Mouse (Mus musculus): ENCODE measurements at regions not wholly inside any gene's neighbourhood (a gene's known extent, or its start where the extent isn't known, plus 50 kb on each side); places are given as distances from the start of the nearest gene placed in this dataset.
A peak's percentile ranks its signal among the peaks of the same experiment; 100 is the strongest.
"Not testable (repeated sequence)": the region's sequence is repeated elsewhere in the genome, so short reads cannot be mapped to it uniquely, and the experiment has no call there.

DNA sequence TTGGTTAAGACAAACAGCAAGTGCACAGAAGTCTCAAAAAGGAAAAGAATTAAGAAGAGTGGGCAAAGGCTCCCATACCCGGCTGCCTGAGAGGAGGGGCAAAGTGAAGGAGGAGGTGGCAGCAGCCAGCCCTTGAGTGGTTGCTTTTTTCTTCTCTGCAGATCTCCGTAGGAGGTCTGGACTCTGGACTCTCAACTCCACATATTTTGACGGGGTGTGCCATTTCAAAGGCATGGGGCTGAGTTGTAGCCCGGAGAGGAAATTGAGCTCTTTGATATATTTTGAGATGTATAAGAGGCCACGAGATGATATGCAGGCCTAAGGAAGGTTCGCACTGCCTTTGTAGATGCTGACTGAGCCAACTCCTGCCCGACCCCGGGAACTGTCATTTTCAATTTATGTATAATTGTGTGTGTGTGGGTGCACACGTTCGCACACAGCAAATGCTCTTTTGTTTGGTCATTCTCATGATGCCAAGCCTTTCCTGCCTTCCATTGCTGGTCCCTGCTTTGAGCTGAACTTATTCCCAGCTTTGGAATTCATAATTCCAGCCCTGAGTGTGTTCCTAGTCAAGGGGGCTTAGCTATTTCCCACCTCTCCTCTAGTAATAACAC is 56.4 kb downstream of the Cxcr4 start:
- peak; percentile 80 for DNase-seq (ENCODE audit: low read depth, low spot score)

DNA sequence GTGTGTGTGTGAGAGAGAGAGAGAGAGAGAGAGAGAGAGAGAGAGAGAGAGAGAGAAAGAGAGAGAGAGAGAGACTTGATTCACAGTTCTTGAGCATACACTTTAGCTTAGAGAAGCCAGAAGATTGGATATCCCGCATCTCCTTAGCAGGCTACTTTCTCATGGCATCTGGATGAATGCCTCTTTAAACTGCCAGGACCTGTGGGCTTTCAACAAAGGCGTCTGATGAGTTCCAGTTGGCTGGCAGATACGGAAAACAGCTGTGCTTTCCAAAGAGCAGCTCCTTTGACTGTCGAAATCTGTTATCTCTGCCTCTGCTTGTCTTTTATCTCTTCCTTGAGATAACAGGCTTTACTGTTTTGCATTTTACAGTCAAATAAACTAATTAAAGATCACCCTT is 59.5 kb downstream of the Cxcr4 start:
- DNase-seq (ENCODE audit: low read depth, low spot score): no peak

DNA sequence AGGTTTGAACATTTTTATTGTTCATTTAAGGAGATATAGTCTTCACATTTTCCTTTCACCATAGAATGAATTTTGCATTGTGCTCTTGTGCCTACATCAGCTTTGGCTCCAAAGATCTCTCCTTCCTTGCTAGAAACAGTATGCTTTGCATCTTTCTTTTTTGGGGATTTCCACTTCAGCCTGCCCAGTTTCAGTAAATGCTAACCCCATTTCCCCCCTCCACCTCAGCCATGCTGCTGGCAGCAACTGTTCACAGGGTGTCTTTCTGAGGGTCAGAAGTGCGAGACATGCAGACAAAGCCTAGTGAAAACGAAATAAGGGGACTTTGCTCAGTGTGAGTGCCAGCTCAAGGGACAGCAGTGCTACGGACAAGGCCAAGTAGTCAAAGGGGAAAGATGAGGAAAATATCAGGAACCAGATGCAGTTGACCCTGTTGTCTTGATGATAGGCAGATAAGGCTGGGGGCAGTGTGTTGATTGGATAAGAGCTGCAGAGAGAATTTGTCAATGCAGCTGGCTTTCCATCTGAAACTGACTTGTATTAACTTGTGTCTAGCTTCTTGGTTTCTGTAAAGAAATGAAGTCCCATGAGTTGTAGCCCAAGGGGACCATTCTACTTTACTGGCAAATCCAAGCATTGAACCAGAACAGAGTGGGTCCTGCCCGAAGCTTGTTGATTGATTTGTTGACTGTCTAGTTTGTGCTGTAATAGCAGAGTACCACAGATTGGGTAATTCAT is 62.1 kb downstream of the Cxcr4 start:
- DNase-seq (ENCODE audit: low read depth, low spot score): no peak

DNA sequence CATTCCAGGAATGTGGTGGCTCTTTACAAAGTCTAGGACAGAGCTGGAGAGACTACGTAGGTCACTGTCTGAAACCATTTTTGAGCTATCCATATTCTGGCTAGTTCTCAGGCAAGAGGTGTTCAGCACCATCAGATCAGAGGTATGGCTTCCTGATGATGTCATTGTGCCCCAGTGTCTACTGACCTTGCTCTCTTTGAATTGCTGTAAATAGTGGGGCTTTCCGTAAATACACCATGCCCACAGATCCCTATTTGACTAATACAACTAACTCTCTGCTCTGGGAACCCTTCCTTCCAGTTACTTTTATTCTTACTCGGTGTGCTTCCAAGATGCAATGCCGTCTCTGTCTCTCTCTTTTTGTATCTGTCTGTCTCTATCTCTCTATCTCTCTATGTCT is 72.9 kb downstream of the Cxcr4 start:
- DNase-seq (ENCODE audit: low read depth, low spot score): no peak

DNA sequence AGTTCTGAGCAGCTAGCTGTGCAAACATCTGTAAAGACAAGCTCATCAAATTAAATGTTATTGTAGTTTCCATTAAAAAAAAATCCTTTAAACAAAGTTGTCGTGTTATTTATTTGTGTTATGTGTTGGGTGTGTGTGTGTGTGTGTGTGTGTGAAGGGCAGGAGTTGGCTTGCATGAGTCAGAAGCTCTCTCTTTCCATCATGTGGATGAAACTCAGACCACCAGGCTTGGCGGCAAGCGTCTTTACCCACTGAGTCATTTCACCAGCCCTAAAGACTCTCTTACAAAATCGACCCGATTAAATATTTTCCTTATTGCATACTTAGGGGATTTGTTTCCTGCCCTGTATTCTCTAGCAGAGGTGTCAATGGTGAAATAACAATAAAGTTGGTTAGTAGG is 73.6 kb downstream of the Cxcr4 start:
- DNase-seq (ENCODE audit: low read depth, low spot score): no peak

DNA sequence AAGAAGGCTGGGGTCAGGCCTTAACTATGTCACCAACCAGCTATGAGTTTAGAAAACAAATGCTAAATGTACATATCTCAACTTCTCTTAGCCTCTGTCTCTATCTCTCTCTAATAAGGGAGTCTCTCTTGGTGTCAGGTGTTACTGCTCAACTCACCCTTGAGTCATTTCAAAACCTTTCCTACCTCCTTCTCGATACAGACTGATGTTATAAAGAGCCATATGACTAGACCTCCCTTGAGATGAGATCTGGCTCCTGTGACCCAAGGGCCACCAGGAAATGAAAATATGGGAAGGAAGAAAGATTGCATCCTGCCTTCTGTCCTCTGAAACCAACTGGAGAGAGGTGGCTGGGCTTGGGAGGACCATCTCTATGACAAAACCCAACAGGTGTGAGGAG is 74.7 kb downstream of the Cxcr4 start:
- no peak for DNase-seq (ENCODE audit: low read depth, low spot score)

DNA sequence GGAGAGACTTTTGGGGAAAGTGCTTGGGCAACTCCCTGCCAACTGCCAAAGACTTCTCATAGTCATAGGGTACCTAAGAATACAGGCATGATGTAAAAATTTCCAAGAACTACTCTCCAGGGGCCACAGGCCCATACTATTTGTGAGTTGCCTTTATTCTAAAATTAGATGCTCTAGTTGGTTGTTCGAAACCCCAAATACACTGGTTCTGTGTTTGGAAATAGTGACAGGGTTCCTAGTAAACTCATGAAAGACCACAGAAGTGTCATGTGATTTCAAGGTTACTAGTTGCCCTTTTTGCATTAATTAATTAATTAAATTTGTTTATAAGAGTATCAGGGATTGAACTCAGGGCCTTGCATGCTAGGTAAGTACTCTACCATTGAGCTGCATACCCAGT is 77.8 kb downstream of the Cxcr4 start:
- no peak for DNase-seq (ENCODE audit: low read depth, low spot score)

DNA sequence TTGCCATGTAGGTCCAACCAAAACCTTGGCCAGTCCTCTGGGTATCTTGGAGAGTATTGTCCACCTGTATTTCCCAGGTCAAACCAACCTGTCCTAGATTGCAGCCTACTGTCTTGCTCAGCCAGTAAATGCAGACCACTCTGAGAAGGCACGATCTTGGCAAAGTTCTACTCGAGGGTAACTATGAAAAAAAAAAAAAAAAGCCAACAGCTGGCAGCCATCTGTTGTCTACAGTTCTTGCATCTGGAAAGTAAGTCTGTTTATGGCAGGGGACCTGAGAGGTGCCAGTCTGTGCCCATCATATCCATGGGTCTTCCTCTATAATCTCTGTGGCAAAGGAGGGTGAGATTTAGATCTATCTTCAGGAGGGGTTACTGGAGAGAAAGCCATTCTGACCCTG is 78.2 kb downstream of the Cxcr4 start:
- no peak for DNase-seq (ENCODE audit: low read depth, low spot score)

DNA sequence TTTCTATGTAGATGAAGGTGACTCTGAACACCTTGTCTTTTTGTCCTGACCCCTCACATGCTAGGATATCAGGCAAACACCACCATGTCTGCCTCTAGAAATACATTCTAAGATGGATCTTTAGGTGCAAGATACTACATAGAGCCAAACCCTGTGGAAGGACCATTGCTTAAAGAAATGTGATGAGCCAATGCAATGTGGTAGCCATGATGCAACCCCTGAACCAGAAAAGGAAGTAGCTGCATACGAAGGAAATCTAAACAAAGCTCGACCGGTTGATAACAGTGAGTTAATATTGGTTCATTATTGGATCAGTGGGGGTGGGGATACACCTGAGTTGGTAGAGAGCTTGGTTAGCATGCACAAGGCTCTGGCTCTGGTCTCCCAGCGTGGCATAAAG is 78.9 kb downstream of the Cxcr4 start:
- DNase-seq (ENCODE audit: low read depth, low spot score): no peak

DNA sequence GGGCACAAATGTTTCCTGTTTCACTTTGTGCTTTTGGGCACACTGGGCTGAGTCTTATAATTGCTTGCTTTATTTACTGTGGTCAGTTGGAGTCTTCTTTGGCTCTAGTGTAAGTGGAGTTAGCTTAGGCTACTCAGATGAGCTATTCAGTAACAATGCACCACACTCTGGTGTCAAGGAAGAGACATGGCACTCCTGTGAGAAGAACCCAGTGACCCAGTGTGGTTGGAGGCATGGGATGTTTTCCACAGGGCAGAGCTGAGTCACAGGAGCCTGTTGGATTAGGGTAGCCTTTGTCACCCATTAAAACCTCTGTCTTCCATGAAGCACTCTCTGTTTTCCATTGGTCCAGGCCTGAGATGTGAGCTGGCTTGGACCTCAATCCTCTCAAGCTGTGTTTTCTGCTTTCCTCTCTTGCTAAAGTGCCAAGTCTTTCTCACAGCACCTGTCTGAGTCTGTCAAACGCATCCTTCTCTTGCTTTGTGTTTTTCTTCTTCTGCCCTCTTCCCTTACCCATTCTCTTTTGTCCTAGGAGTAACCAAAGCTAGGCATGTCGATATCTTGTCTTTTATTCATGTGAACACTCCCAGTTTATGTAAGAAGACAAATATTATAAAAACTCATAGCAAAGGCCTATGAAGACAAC is 83.2 kb downstream of the Cxcr4 start:
- DNase-seq (ENCODE audit: low read depth, low spot score): no peak

DNA sequence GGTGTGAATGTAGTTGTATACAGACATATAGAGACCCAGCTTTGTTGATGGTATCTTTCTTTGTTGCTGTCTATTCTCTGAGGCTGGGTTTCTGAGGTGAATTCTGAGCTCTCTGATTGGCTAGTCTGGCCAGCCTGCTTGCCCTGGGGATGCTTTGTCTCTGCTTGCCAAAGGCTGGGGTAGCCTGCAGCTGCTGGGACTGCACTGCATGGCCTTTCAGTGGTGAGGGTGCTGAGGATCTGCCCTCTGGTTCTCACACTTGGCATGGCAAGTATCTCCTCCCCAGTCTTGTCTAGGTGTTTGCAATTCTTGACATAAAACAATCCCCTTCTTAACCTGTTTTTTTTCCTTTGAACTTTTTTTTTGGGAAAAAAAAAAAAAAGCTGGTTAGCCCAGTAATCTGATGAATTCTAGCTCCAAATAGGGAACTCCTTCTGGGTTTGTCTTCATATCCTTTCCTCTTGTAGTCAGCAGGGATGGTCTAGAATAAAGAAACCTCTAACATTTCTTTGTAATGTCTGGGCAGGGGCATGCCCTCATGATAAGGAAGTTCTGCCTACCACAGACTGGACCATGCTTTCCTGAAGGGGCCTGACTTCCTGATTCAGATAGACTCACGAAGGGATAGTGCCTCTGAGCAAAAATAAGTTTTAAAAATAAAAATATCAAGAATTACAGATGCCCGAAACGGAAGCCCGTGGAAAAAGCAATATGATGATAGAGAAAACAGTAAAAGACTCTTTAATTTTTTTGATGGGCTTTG is 85.4 kb downstream of the Cxcr4 start:
- DNase-seq (ENCODE audit: low read depth, low spot score): no peak

DNA sequence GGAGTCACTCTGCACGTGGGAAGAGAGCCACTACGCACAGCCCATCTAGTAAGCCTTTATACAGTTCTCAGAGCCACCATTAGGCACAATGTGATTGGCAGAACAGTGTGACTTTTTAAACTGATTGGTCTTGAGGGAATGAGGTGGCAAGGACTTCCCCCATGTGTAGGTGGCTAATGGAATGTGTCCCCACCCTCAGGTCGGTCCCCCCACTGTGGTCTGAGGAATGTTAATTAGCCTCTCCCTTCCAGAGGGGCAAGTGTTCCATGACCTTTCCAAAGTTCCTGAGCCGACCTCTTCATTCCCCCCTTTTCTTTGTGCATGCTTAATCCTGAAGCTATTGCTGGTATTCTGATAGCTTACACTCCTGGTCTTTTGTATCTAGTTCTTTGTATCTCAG is 87.2 kb upstream of the Dars start:
- peak; percentile 69 for DNase-seq (ENCODE audit: low read depth, low spot score)

DNA sequence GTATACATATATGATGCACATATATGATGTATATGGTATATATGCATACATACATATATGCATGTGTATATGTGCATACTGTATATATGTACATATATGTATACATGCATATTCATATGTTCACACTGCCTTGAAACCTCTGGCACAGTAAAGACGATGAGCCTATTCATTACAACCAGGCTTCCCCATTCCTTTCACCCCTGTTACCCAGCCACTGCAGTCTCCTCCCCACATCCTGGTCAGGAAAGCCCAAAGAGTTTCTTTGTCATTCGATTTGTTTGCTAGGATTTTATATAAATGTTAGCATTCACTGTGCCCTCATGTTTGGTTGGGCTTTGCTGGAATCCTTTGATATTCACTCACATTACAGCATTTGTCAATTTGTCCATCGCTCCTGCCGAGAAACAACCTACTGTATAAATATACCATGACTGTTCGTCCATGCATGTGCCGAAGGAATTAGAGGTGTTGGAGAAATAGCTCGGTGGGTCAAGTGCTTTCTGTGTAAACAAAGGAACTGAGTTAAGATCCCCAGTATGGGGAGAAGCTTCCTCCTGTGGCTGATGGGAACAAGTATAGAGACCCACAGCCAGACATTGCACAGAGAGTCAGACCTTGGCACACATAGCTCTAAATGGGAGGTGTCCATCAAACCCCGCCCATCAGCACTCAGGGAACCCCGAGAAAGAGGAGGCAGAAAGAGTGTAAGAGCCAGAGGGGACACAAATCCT is 81.0 kb upstream of the Dars start:
- DNase-seq (ENCODE audit: low read depth, low spot score): no peak

DNA sequence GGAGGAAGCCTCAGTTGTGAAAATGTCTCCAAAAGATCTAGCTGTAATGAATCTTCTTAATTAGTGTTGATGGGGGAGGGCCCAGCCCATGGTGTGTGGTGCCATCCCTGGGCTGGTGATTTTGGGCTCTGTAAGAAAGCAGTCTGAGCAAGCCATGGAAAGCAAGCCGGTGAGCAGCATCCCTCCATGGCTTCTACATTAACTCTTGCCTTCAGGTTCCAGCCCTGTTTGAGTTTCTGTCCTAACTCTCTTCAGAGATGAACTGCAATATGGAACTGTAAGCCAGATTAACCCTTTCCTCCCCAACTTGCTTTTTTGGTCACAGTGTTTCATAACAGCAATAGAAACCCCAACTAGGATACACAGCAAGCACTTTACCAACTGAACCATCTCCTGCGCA is 75.1 kb upstream of the Dars start:
- no peak for DNase-seq (ENCODE audit: low read depth, low spot score)

DNA sequence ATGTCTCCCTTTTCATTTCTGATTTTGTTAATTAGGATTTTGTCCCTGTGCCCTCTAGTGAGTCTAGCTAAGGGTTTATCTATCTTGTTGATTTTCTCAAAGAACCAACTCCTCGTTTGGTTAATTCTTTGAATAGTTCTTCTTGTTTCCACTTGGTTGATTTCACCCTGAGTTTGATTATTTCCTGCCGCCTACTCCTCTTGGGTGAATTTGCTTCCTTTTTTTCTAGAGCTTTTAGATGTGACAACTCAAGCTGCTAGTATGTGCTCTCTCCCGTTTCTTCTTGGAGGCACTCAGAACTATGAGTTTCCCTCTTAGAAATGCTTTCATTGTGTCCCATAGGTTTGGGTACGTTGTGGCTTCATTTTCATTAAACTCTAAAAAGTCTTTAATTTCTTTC is 70.0 kb upstream of the Dars start:
- DNase-seq (ENCODE audit: low read depth, low spot score): not testable (repeated sequence)

DNA sequence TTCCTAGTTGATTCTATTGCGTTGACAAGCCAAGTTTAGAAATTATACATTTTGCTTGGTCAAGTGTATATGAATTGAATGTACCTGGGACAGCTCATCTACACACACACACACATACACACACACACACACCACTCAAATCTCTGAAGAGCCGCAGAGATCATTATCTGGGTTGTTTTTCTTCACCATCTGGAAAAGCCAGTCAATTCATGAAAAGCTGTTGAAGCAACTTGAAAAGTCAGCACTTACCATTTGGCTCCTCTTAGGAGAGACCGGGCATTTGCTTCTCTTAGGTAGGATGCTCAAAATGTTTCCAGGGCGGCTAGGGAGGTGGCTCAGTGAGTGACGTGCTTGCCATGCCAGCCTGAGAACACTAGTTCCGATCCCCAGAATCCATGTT is 61.2 kb upstream of the Dars start:
- DNase-seq (ENCODE audit: low read depth, low spot score): no peak

DNA sequence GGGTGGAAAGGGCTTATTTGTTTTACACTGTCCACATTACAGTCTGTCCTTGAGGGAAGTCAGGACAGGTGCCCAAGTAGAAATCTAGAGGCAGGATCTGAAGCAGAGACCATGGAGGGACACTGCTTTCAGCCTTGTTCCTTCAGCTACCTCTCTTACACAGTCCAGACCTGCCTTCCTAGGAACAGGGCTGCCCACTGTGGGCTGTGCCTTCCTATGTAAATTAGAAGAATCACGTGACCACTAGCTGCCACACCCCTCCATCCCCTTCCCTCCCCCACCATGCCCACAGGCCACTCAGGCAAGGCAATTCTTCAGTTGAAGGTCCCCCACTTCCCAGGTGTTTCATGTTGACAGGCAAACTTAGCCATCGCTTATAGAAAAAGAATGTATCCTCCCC is 60.5 kb upstream of the Dars start:
- DNase-seq (ENCODE audit: low read depth, low spot score): no peak

DNA sequence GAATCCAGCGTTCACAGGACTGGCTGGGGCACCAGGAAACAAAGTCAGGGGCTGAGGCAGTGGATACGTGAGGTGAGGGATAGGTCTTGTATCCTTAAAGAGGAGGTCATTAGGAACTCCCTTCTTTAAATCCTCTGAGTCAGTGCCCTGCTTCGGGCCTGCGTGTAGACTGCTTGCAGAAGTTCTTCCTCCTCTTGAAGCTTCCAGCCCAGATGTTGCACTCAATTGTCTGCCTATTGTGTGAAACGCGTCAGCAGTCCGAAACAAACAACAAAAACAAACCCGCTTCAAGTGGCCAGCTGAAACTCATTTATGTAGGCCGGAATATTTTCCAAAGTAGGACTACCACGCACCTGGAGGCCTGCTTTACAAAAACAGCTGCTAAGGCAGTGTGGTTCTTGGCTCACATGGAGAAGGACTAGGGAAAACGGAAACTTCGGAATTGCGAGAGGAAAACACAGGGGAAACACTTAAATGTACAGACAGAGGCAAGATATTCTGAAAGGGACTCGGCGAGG is 55.6 kb upstream of the Dars start:
- no peak for DNase-seq (ENCODE audit: low read depth, low spot score)

DNA sequence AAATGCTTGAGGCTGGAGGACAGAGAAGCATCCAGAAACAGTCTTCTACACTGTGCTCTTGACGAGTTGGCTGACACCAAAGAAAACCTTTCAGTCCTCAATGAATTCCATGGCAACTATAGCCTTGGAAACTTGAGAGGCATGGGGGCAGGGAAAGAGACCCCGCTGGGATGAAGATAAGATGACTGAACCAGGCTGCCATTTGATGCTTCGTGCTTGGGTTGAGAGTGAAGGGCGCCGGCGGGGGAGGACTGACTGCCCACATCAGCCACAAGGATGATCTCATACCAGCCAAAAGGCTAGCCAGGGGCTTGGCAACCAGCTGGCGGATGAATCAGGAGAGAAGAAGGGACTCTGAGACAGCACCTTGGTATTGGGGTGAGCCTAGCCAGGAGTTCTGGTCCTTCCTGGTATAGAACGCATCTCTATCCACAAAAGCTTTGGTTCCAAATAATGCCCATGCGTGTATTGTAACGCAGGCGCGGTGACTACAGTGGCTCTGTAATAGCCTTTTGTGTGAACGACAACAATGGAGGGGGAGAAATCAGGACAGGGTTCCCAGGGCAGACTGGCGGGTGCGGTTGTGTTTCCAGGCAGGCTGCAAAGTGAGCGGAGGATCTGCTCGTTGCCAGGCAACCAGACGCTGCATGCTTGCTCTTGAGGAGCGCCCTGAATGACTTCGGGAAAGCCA is 55.0 kb upstream of the Dars start:
- peak; percentile 92 for DNase-seq (ENCODE audit: low read depth, low spot score)

DNA sequence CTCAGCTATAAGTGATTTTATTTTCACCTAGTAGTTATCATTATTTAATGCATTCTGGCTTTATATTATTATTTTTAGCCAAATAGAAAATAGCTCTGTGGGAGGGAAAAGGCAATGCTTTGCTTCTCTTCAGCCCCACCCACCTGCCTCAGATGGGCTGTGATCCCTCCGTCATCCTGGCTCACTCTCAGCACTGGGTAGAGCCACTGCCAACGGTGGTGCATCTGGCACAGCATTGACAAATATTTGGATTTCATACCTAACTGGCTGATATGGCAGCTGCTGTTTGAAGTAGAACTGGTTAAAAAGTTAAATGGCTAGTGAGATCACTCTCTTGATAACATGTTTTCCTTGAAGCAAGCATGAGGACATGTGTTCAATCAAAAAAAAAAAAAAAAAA is 53.6 kb upstream of the Dars start:
- DNase-seq (ENCODE audit: low read depth, low spot score): no peak

DNA sequence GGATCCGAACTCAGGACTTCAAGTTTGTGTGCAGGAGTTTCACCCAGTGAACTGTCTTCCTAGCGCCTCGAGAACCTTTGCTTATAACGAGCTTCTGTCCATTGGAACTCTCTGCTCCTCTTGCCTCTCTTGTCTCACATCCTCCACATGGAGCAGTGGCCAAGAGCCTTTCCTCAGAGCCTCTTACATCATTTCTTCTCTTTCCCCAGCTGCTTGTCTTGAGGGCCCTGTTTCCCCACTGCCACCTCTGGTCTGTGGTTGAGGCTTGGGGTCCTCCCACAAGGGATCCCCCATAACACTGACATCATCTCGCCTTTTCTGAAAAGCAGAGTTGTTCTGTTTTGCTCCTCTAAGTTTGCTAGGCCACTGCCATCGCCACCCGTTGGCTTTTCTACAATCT is 51.9 kb upstream of the Dars start:
- no peak for DNase-seq (ENCODE audit: low read depth, low spot score)

Measured in ZHBTc4 (cell line).